Mouse (Mus musculus): ENCODE measurements around the gene Eif3c. TPM values are rescaled to one million over a fixed set of nuclear protein-coding genes. Genes with fewer than 3 reads are reported as not detected.

Eif3c gene
- total RNA-seq, 2 experiments from 2014 or later: 169 to 193 TPM

- intact Hi-C loops (cut with DNase I): loop anchor here (1.0 to 5.0 kb wide), 3 partner anchors 15 to 230 kb away; partner anchors contain the start of genes Rabep2, Sbk1 and Tufm
- peak; percentile 93 to 95 for DNase-seq (ENCODE audit: low spot score in 2 of 2)
Measured at GRCm38 (mm10) chr7:126502023-126502741, 64.0 kb downstream of the Eif3c start.

DNA sequence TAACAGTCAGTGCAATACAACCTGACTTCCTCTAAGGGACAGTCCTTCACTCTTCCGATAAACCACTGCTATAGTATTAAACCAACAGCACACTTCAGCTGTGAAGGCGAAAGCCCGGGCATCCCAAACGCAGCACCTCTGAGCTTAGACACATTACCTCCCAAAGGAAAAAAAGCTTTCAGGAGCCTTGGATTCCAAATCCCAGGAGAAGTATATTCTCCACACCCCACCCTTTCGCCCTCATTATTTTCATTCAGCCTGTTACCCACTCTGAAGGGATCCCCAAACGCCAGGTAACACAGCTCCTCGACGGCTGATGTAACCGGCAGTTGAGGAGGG lies 64.6 kb downstream of the Eif3c start:
- intact Hi-C loops (cut with DNase I): loop anchor here (1.0 to 5.0 kb wide), 3 partner anchors 14 to 229 kb away; partner anchors contain the start of genes Rabep2, Sbk1 and Tufm
- DNase-seq (ENCODE audit: low spot score in 2 of 2): no peak

GRCm38 (mm10) chr7:126499416-126499815 lies 66.8 kb downstream of the Eif3c start:
- intact Hi-C loops (cut with DNase I): no loop called here
- DNase-seq (ENCODE audit: low spot score in 2 of 2): no peak

- DNase-seq (ENCODE audit: low spot score in 2 of 2): no peak
- intact Hi-C loops (cut with DNase I): no loop called here
Measured at GRCm38 (mm10) chr7:126497966-126498365, 68.2 kb downstream of the Eif3c start.

- no peak for DNase-seq (ENCODE audit: low spot score in 2 of 2)
- intact Hi-C loops (cut with DNase I): no loop called here
Measured at GRCm38 (mm10) chr7:126496475-126496874, 69.7 kb downstream of the Eif3c start.

Small RNA genes lying within 50 kb of the gene (microRNA-seq; reads per million reads assigned to microRNA genes)
- gene Mir7059: 6.3 reads per million, percentile 22 among the genes with 10 or more reads in this experiment

Other genes starting within 250 kb of the Eif3c start
- 1 to 10 TPM in 1 of 2 experiments, under 1 TPM in 1; 0.57 to 1.5 TPM for gene Lat, start 196.8 kb downstream of the Eif3c start, total RNA-seq (2021)
- 10 to 100 TPM; 81.5 to 85.5 TPM for gene Spns1, start 189.0 kb downstream of the Eif3c start, total RNA-seq (2021)
- gene Nfatc2ip, start 169.7 kb downstream of the Eif3c start, total RNA-seq (2021): 1 to 10 TPM; 5.2 to 5.5 TPM
- gene Cd19, start 151.5 kb downstream of the Eif3c start, total RNA-seq (2021): not detected
- 10 to 100 TPM; 11.0 to 11.6 TPM for gene Rabep2, start 137.7 kb downstream of the Eif3c start, total RNA-seq (2021)
- under 1 TPM in 1 of 2 experiments, not detected in 1; 0.54 TPM for gene Atp2a1, start 103.3 kb downstream of the Eif3c start, total RNA-seq (2021)
- 10 to 100 TPM; 68.5 to 73.5 TPM for gene Sh2b1, start 91.0 kb downstream of the Eif3c start, total RNA-seq (2021)
- gene Tufm, start 79.0 kb downstream of the Eif3c start, total RNA-seq (2021): 10 to 100 TPM; 77.2 to 81.6 TPM
- 100 to 1,000 TPM; 102 to 144 TPM for gene Atxn2l, start 63.0 kb downstream of the Eif3c start, total RNA-seq (2021)
- gene Apobr, start 18.5 kb upstream of the Eif3c start, total RNA-seq (2021): under 1 TPM; 0.39 to 0.63 TPM
- gene Cln3, start 19.4 kb upstream of the Eif3c start, total RNA-seq (2021): 10 to 100 TPM; 27.4 to 35.8 TPM
- gene Il27, start 28.5 kb upstream of the Eif3c start, total RNA-seq (2021): not detected
- gene Nupr1, start 64.5 kb upstream of the Eif3c start, total RNA-seq (2021): 10 to 100 TPM; 16.6 to 17.2 TPM
- 10 to 100 TPM; 27.2 to 38.4 TPM for gene Sgf29, start 82.9 kb upstream of the Eif3c start, total RNA-seq (2021)
- gene Sult1a1, start 110.0 kb upstream of the Eif3c start, total RNA-seq (2021): 10 to 100 TPM in 1 of 2 experiments, 1 to 10 TPM in 1; 9.6 to 15.9 TPM
- gene Bola2, start 129.0 kb upstream of the Eif3c start, total RNA-seq (2021): 100 to 1,000 TPM in 1 of 2 experiments, 10 to 100 TPM in 1; 85.8 to 109 TPM
- gene Slx1b, start 129.4 kb upstream of the Eif3c start, total RNA-seq (2021): 10 to 100 TPM; 17.6 to 20.3 TPM
- gene Coro1a, start 141.4 kb upstream of the Eif3c start, total RNA-seq (2021): 100 to 1,000 TPM; 159 to 176 TPM
- 100 to 1,000 TPM; 148 to 172 TPM for gene Mapk3, start 193.2 kb upstream of the Eif3c start, total RNA-seq (2021)
- 1 to 10 TPM in 1 of 2 experiments, under 1 TPM in 1; 0.99 to 3.0 TPM for gene Gdpd3, start 199.9 kb upstream of the Eif3c start, total RNA-seq (2021)
- 100 to 1,000 TPM; 303 to 345 TPM for gene Ypel3, start 210.5 kb upstream of the Eif3c start, total RNA-seq (2021)
- under 1 TPM; 0.54 to 0.68 TPM for gene Tbx6, start 215.1 kb upstream of the Eif3c start, total RNA-seq (2021)
- 10 to 100 TPM; 47.5 to 49.9 TPM for gene Ppp4c, start 226.1 kb upstream of the Eif3c start, total RNA-seq (2021)
- 10 to 100 TPM; 81.6 to 84.1 TPM for gene Fam57b, start 231.3 kb upstream of the Eif3c start, total RNA-seq (2021)

Measured in left cerebral cortex, postnatal 36 days (tissue).